Mouse (Mus musculus): ENCODE measurements around the gene Vav2. TPM values are rescaled to one million over a fixed set of nuclear protein-coding genes. Genes with fewer than 3 reads are reported as not detected.

Vav2 gene
- total RNA-seq, 2 experiments from 2014 or later: 10.2 to 10.5 TPM

DNA sequence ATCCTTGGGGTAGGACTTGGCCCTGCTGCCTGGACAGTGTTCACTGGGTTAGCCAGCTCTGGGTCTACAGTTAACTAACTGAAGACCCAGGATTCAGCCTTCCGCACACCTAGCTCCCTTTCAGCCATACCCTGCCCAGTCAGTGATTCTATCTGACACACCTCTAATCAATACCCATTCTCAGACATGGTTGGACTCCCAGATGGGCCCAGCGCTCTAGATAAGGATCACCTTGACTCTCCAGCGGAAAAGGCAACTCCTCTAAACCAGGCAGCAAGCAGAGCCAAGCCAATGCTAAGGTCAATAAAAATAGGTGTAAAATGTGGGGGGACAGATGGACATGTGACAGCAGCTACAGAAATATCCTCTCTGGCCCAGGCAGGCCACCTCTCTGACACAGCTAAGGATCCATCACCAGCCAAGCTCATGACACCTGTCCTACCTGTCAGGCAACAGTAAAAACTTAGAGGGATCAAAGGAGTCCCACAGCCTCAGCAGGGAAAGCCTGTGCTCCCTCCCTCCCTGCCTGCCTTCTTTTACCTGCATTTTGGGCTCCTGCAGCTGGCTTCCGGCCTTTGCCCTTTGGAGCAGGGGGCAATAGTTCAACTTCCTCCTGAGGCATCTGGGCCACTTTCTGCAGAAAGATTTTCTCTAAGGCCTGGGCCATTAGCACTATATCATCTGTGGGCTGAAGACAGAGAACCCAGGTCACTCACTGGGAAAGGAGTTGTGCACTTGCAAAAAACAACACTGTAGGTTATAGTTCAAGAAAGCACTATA is 35.2 kb upstream of the Vav2 start:
- TF ChIP-seq CTCF (IDR thresholded peaks at IDR 0.05): no peak

GRCm38 (mm10) chr2:27460651-27461050 is 33.8 kb upstream of the Vav2 start:
- intact Hi-C loops (cut with DNase I): no loop called here
- H3K27ac ChIP-seq: no peak overlapping the region
- TF ChIP-seq CTCF (IDR thresholded peaks at IDR 0.05): no peak
- no peak for DNase-seq (ENCODE audit: extremely low spot score in 1 of 2, low spot score in 2 of 2)
- H3K4me3 ChIP-seq: no peak overlapping the region

More for the DNA sequence above, 35.2 kb upstream of the Vav2 start:
- no peak overlapping the region for H3K4me3 ChIP-seq
- intact Hi-C loops (cut with DNase I): no loop called here
- no peak overlapping the region for H3K27ac ChIP-seq
- DNase-seq (ENCODE audit: extremely low spot score in 1 of 2, low spot score in 2 of 2): no peak

DNA sequence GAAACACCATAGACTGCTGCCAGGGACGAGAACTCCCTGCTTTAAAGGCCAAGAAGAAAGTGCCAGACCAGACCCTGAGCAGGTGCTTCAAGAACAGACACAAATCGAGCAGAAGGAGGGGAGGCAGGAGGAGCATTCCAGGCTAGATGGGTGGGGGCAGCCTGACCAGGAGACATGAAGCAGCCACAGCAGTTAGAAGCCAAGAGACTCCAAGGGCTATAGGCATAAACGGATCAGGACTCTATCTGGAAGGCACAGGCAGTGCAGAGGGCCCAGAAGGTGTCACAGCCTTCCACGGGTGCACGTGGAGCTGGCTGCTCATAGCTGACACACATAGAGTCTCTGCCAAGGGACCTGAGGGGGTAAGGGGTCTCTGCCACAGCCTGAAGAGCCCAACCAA is 33.3 kb upstream of the Vav2 start:
- intact Hi-C loops (cut with DNase I): no loop called here
- no peak for TF ChIP-seq CTCF (IDR thresholded peaks at IDR 0.05)
- Histone ChIP-seq H3K27ac (no peak overlapping the region), H3K4me3 (no peak overlapping the region)
- no peak for DNase-seq (ENCODE audit: extremely low spot score in 1 of 2, low spot score in 2 of 2)

- Histone ChIP-seq H3K4me3 (no peak overlapping the region), H3K27ac (no peak overlapping the region)
- intact Hi-C loops (cut with DNase I): no loop called here
- no peak for TF ChIP-seq CTCF (IDR thresholded peaks at IDR 0.05)
- DNase-seq (ENCODE audit: extremely low spot score in 1 of 2, low spot score in 2 of 2): no peak
Observed at GRCm38 (mm10) chr2:27459735-27460134, 32.9 kb upstream of the Vav2 start.

- DNase-seq (ENCODE audit: extremely low spot score in 1 of 2, low spot score in 2 of 2): no peak
- no peak for TF ChIP-seq CTCF (IDR thresholded peaks at IDR 0.05)
- H3K4me3 ChIP-seq: no peak overlapping the region
- no peak overlapping the region for H3K27ac ChIP-seq
- intact Hi-C loops (cut with DNase I): loop anchor here (5.0 kb wide), 1 partner anchor 77 kb away; no protein-coding TSS in a partner anchor
Observed at GRCm38 (mm10) chr2:27450226-27450625, 23.4 kb upstream of the Vav2 start.

GRCm38 (mm10) chr2:27447782-27448181 is 20.9 kb upstream of the Vav2 start:
- Histone ChIP-seq H3K27ac (no peak overlapping the region), H3K4me3 (no peak overlapping the region)
- no peak for DNase-seq (ENCODE audit: extremely low spot score in 1 of 2, low spot score in 2 of 2)
- intact Hi-C loops (cut with DNase I): loop anchor here (10.0 kb wide), 1 partner anchor 543 kb away; the partner anchor contains the start of gene Surf6
- TF ChIP-seq CTCF (IDR thresholded peaks at IDR 0.05): peak; percentile 17

DNA sequence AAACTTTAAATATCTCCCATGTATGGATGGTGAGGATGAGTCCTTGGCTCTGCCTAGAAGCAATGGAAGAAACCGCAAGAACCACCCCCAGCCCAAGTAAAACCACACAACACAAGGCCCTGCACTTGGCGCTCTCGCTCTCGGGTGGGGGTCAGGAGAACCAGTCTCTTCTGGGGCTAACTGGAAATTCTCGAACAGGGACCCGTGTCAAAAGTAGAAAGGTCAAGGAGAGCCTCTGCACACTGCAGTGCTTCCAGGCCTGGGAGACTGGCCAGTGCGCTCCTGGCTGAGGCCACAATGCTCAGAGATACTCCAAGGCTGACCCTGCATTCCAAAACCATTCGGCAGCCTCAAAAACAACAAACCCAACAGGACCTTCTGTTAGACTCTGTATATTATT is 20.0 kb upstream of the Vav2 start:
- no peak for TF ChIP-seq CTCF (IDR thresholded peaks at IDR 0.05)
- H3K27ac ChIP-seq: no peak overlapping the region
- intact Hi-C loops (cut with DNase I): loop anchor here (10.0 kb wide), 1 partner anchor 542 kb away; the partner anchor contains the start of gene Surf6
- no peak overlapping the region for H3K4me3 ChIP-seq
- no peak for DNase-seq (ENCODE audit: extremely low spot score in 1 of 2, low spot score in 2 of 2)

DNA sequence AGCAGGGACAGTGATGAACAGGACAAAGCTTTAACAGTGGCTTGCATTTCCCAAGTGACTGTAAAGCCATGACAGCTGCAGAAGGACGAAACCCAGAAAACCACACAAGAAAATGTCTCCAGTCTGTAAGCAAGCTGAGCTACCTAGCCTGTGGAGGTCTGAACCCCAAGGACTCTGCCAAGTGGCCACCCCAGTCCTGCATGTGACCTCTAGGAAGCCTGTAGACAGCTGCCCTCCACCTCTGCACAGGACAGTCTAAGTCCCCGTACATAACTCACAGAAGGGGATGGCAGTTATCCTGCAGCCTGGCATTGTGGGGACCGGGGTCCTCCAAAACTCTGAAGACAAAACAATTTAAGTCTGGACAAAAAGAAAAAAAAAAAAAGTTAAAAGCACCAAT is 19.1 kb upstream of the Vav2 start:
- Histone ChIP-seq H3K4me3 (no peak overlapping the region), H3K27ac (no peak overlapping the region)
- DNase-seq (ENCODE audit: extremely low spot score in 1 of 2, low spot score in 2 of 2): no peak
- no peak for TF ChIP-seq CTCF (IDR thresholded peaks at IDR 0.05)
- intact Hi-C loops (cut with DNase I): loop anchor here (10.0 kb wide), 1 partner anchor 541 kb away; the partner anchor contains the start of gene Surf6

GRCm38 (mm10) chr2:27443450-27443708 is 16.5 kb upstream of the Vav2 start:
- intact Hi-C loops (cut with DNase I): loop anchor here (2.0 to 10.0 kb wide), 3 partner anchors 31 to 539 kb away; partner anchors contain the start of genes Surf6 and Wdr5
- peak overlapping the region; percentile 84; the same call in 1 of the 2 replicates for H3K27ac ChIP-seq
- TF ChIP-seq CTCF (IDR thresholded peaks at IDR 0.05): no peak
- DNase-seq (ENCODE audit: extremely low spot score in 1 of 2, low spot score in 2 of 2): no peak
- peak overlapping the region; percentile 84 for H3K4me3 ChIP-seq

GRCm38 (mm10) chr2:27442708-27443449 is 16.0 kb upstream of the Vav2 start:
- H3K4me3 ChIP-seq: peak overlapping the region; percentile 84
- no peak for TF ChIP-seq CTCF (IDR thresholded peaks at IDR 0.05)
- intact Hi-C loops (cut with DNase I): loop anchor here (2.0 to 10.0 kb wide), 3 partner anchors 32 to 538 kb away; partner anchors contain the start of genes Surf6 and Wdr5
- peak in 1 of 2 experiments; percentile 33 for DNase-seq (ENCODE audit: extremely low spot score in 1 of 2, low spot score in 2 of 2)
- peak overlapping the region; percentile 84 for H3K27ac ChIP-seq

DNA sequence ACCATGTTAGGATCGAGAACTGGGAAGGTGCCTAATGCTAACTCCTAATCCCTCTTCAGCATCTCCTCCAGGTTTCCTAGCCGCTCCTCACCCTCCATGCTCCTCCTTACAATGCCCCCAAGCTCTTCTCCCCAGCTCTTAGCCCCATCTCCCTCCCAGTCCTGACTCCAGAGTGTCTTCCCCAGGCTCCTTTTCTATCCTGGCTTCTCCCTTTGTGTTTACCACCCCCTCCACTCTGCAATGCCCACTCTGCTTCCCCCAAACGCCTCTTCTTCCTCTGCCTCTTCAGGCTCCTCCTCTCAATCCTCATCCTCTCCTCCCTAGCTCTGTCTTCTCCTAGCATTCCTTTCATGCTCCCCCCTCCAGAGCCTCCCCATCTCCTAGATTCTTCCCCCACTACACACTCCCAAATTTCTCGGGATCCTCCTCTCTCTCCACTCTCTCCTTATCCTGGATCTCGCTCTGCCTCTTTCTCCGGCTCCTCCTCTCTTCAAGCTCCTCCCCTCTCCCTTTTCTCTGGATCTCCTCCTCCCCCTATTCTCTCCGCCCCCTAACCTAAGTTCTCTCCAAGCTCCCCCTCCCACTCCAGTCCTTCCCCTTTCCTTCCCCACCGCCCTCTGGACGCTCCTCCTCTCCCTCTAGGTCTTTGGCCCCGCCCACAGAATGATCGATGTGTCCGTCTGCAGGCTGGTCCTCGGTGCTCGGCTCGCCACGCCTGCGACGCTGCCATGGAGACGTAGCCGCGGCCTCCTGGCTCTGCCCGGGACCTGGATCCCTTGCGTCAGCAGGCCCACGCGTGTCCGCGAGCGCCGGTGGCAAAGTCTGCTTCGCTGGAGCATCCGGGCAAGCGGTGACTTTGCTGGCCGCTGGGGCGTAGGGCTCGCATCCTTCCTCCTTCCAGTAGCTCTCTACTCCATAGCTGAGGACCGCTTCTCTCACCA is 15.2 kb upstream of the Vav2 start, which contains the start of gene Brd3os:
Gene Brd3os, plus strand, starts transcription at position 558 of the 941 bp plus-strand sequence.
- DNase-seq (ENCODE audit: extremely low spot score in 1 of 2, low spot score in 2 of 2): peak; percentile 94 to 95
- Histone ChIP-seq H3K27ac (peak within 1 kb of the TSS; percentile 84), H3K4me3 (peak within 1 kb of the TSS; percentile 84)
- intact Hi-C loops (cut with DNase I): loop anchor here (2.0 to 10.0 kb wide), 3 partner anchors 33 to 537 kb away; partner anchors contain the start of genes Surf6 and Wdr5
- no peak for TF ChIP-seq CTCF (IDR thresholded peaks at IDR 0.05)

All from left cerebral cortex, adult 2 months (tissue).